Mouse (Mus musculus): Measurements from ENCODE around the gene Ampd3.

Ampd3 gene

GRCm38 (mm10) chr7:110770949-110771348 is 2.9 kb downstream of the Ampd3 start:
- no peak for DNase-seq (ENCODE audit: low spot score)

- DNase-seq (ENCODE audit: low spot score), result no peak
Measured at GRCm38 (mm10) chr7:110772343-110772742, 4.3 kb downstream of the Ampd3 start.

GRCm38 (mm10) chr7:110773204-110774002 is 5.4 kb downstream of the Ampd3 start:
- no peak for DNase-seq (ENCODE audit: low spot score)

- DNase-seq (ENCODE audit: low spot score), result no peak
Measured at GRCm38 (mm10) chr7:110774077-110774476, 6.1 kb downstream of the Ampd3 start.

GRCm38 (mm10) chr7:110774674-110775073 is 6.7 kb downstream of the Ampd3 start:
- DNase-seq (ENCODE audit: low spot score), result no peak

- DNase-seq (ENCODE audit: low spot score), result no peak
Measured at GRCm38 (mm10) chr7:110777146-110778001, 9.4 kb downstream of the Ampd3 start.

GRCm38 (mm10) chr7:110778933-110779332 is 10.9 kb downstream of the Ampd3 start:
- no peak for DNase-seq (ENCODE audit: low spot score)

GRCm38 (mm10) chr7:110779605-110780111 is 11.7 kb downstream of the Ampd3 start:
- no peak for DNase-seq (ENCODE audit: low spot score)

GRCm38 (mm10) chr7:110780520-110780919 is 12.5 kb downstream of the Ampd3 start:
- no peak for DNase-seq (ENCODE audit: low spot score)

GRCm38 (mm10) chr7:110781231-110781711 is 13.3 kb downstream of the Ampd3 start:
- DNase-seq (ENCODE audit: low spot score), result no peak

- no peak for DNase-seq (ENCODE audit: low spot score)
Measured at GRCm38 (mm10) chr7:110782135-110782534, 14.1 kb downstream of the Ampd3 start.

- DNase-seq (ENCODE audit: low spot score), result peak; percentile 36
Measured at GRCm38 (mm10) chr7:110782845-110783478, 15.0 kb downstream of the Ampd3 start.

GRCm38 (mm10) chr7:110784965-110785364 is 17.0 kb downstream of the Ampd3 start:
- DNase-seq (ENCODE audit: low spot score), result no peak

GRCm38 (mm10) chr7:110785741-110786146 is 17.7 kb downstream of the Ampd3 start:
- DNase-seq (ENCODE audit: low spot score), result peak; percentile 50

- DNase-seq (ENCODE audit: low spot score), result no peak
Measured at GRCm38 (mm10) chr7:110787310-110787709, 19.3 kb downstream of the Ampd3 start.

GRCm38 (mm10) chr7:110790878-110791277 is 22.9 kb downstream of the Ampd3 start:
- DNase-seq (ENCODE audit: low spot score), result no peak

GRCm38 (mm10) chr7:110792201-110792600 is 24.2 kb downstream of the Ampd3 start:
- DNase-seq (ENCODE audit: low spot score), result no peak

GRCm38 (mm10) chr7:110792834-110793233 is 24.8 kb downstream of the Ampd3 start:
- no peak for DNase-seq (ENCODE audit: low spot score)

GRCm38 (mm10) chr7:110794722-110795121 is 26.7 kb downstream of the Ampd3 start:
- DNase-seq (ENCODE audit: low spot score), result no peak

- DNase-seq (ENCODE audit: low spot score), result no peak
Measured at GRCm38 (mm10) chr7:110796367-110797051, 28.5 kb downstream of the Ampd3 start.

GRCm38 (mm10) chr7:110797722-110798409 is 29.9 kb downstream of the Ampd3 start:
- DNase-seq (ENCODE audit: low spot score), result peak; percentile 26
